Mouse (Mus musculus) frontal cortex, postnatal 10 days (tissue): ENCODE results near the gene Ptk7.

Experiments used
- DNase-seq, 2 experiments: peaks; one replicate each; pipeline ENCODE4 v3.0.0; 2022; ENCODE audit warnings: low spot score in 2 of 2, mixed read lengths in 1 of 2

Ptk7 gene

GRCm38 (mm10) chr17:46644916-46645475 is 15.7 kb upstream of the Ptk7 start:
- DNase-seq, result no peak

GRCm38 (mm10) chr17:46644152-46644805 is 15.0 kb upstream of the Ptk7 start:
- DNase-seq, result no peak

GRCm38 (mm10) chr17:46642060-46642459 is 12.8 kb upstream of the Ptk7 start:
- no peak for DNase-seq

GRCm38 (mm10) chr17:46639929-46640328 is 10.6 kb upstream of the Ptk7 start:
- DNase-seq, result no peak

GRCm38 (mm10) chr17:46636831-46637523 is 7.7 kb upstream of the Ptk7 start:
- DNase-seq, result peak in 1 of 2 experiments; percentile 57

GRCm38 (mm10) chr17:46629685-46630441 is 559 bp upstream of the Ptk7 start:
- DNase-seq, result no peak

- no peak for DNase-seq
Observed at GRCm38 (mm10) chr17:46628471-46628790, 873 bp downstream of the Ptk7 start.

- no peak for DNase-seq
Observed at GRCm38 (mm10) chr17:46627409-46627808, 1.9 kb downstream of the Ptk7 start.

GRCm38 (mm10) chr17:46624598-46624997 is 4.7 kb downstream of the Ptk7 start:
- DNase-seq, result no peak

GRCm38 (mm10) chr17:46623819-46624557 is 5.3 kb downstream of the Ptk7 start:
- DNase-seq, result no peak

GRCm38 (mm10) chr17:46622269-46622668 is 7.0 kb downstream of the Ptk7 start:
- no peak for DNase-seq

- peak in 1 of 2 experiments; percentile 33 for DNase-seq
Observed at GRCm38 (mm10) chr17:46621324-46621723, 8.0 kb downstream of the Ptk7 start.

- DNase-seq, result no peak
Observed at GRCm38 (mm10) chr17:46619683-46620357, 9.5 kb downstream of the Ptk7 start.

- DNase-seq, result no peak
Observed at GRCm38 (mm10) chr17:46618769-46619682, 10.3 kb downstream of the Ptk7 start.

- no peak for DNase-seq
Observed at GRCm38 (mm10) chr17:46618394-46618768, 10.9 kb downstream of the Ptk7 start.

GRCm38 (mm10) chr17:46617799-46618198 is 11.5 kb downstream of the Ptk7 start:
- no peak for DNase-seq

GRCm38 (mm10) chr17:46613229-46613628 is 16.1 kb downstream of the Ptk7 start:
- DNase-seq, result no peak

GRCm38 (mm10) chr17:46612820-46613219 is 16.5 kb downstream of the Ptk7 start:
- DNase-seq, result no peak

GRCm38 (mm10) chr17:46612189-46612588 is 17.1 kb downstream of the Ptk7 start:
- DNase-seq, result no peak

- no peak for DNase-seq
Observed at GRCm38 (mm10) chr17:46611316-46611715, 18.0 kb downstream of the Ptk7 start.
